Mouse (Mus musculus) brain, embryonic 14.5 days (tissue): Measurements from ENCODE around the gene Them7.

Source experiments
- CTCF ChIP-seq: fragments of 200-500 bp; IDR thresholded peaks from 2 replicates; pipeline ENCODE4 v1.5.1; 2012; ENCODE audit warnings: inconsistent platforms, mild to moderate bottlenecking, moderate library complexity, borderline replicate concordance; ENCODE audit not compliant: insufficient read depth, insufficient read length; ENCODE audit errors: extremely low read depth
- POLR2A ChIP-seq: fragments of 200-500 bp; IDR thresholded peaks from 2 replicates; pipeline ENCODE4 v1.6.1; 2012; ENCODE audit warnings: mild to moderate bottlenecking, inconsistent platforms, borderline replicate concordance; ENCODE audit not compliant: poor library complexity, insufficient read depth, insufficient read length, severe bottlenecking; ENCODE audit errors: extremely low read depth

DNA sequence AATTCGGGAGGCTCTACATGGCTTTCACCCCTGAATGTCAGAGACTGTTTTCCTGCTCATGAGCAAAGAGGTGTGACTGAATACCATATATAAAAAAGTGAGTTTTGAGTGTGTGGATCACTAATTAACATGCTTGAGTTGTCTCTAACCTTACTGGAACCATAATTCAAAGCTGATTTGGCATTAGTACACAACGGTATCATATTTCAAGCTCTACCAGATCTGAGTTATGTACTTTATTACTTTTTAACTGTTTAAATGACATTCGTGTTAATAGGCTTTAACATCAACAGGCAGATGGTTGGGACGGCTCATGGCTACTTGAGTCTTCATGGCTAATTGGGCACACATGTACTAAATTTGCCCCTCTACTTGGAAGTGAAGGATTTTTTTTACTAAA, 8.3 kb downstream of the Them7 start:
- TF ChIP-seq POLR2A (no peak), CTCF (no peak)
